ENCODE assay signal across 33 mouse cellular contexts in the genomic region with DNA sequence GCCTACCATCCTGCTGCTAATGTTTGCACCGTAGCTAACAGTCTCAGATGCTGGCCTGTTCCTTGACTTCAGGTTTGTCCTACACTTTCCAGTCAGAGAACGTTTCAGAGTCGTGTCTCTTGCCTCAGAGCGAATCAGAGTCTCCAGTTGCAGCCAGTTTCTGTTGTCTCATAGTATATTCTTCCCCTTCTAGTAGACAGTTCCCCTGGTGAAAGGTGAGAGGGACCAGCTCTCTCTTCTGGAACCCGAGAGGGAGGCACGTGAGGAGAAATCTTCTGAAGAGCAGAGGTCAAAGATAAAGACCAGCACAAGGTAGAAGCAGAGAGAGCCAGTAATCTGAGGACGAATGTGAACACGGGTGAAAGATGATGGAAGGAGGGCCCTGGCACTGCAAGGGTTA.
"Had no signal": no experiment of that assay in that cellular context is flagged by ENCODE, and none has a peak within 500 bp of the region (broad histone marks: within the 10 kb centered on the region; RNA-seq: fewer than 3 reads in every experiment).

No protein-coding gene starts in this region.

- H3K27me3 ChIP-seq: heart, embryonic 12.5 days; heart, embryonic 13.5 days; heart, embryonic 15.5 days; hindbrain, embryonic 12.5 days; hindbrain, embryonic 13.5 days; hindbrain, embryonic 15.5 days; kidney, embryonic 15.5 days had no signal

- ATAC-seq: hindbrain, embryonic 16.5 days; hindbrain, postnatal 0 days; inflammation-experienced regulatory T-cells, adult 6 months; intestine, postnatal 0 days had no signal

- DNase-seq: heart, postnatal 10 days; heart, postnatal 14 days; heart, postnatal 36 days; kidney, adult 11 months; kidney, adult 18-20 months; kidney, adult 2 months; kidney, adult 8-10 months; kidney, adult 9 months; kidney, postnatal 10 days; kidney, postnatal 14 days; kidney, postnatal 25 days; kidney, postnatal 36 days; kidney, postnatal 4 days; layer of hippocampus, adult 9-11 months; layer of hippocampus, postnatal 36 days had no signal

- H3K9me3 ChIP-seq: heart, embryonic 10.5 days; heart, embryonic 12.5 days; heart, embryonic 13.5 days; heart, embryonic 15.5 days; hindbrain, embryonic 10.5 days; hindbrain, embryonic 12.5 days; hindbrain, embryonic 13.5 days; hindbrain, embryonic 15.5 days; kidney, embryonic 15.5 days had no signal

- H3K4me2 ChIP-seq: heart, embryonic 11.5 days; heart, embryonic 12.5 days; heart, embryonic 13.5 days; heart, embryonic 15.5 days; hindbrain, embryonic 12.5 days; hindbrain, embryonic 13.5 days; hindbrain, embryonic 14.5 days; hindbrain, embryonic 15.5 days; kidney, embryonic 15.5 days had no signal

- H3K9ac ChIP-seq: heart, embryonic 12.5 days; heart, embryonic 13.5 days; heart, embryonic 15.5 days; hindbrain, embryonic 12.5 days; hindbrain, embryonic 13.5 days; hindbrain, embryonic 14.5 days; hindbrain, embryonic 15.5 days; kidney, embryonic 15.5 days had no signal

- H3K4me3 ChIP-seq: heart, embryonic 10.5 days; heart, embryonic 12.5 days; heart, embryonic 13.5 days; heart, embryonic 15.5 days; hindbrain, embryonic 10.5 days; hindbrain, embryonic 12.5 days; hindbrain, embryonic 13.5 days; hindbrain, embryonic 15.5 days; kidney, embryonic 15.5 days; layer of hippocampus, adult 2 months; left cerebral cortex, adult 2 months had no signal

- H3K27ac ChIP-seq: heart, embryonic 10.5 days; heart, embryonic 13.5 days; heart, embryonic 15.5 days; hindbrain, embryonic 10.5 days; hindbrain, embryonic 12.5 days; hindbrain, embryonic 13.5 days; hindbrain, embryonic 14.5 days; hindbrain, embryonic 15.5 days; hindbrain, postnatal 0 days; kidney, embryonic 15.5 days; kidney, postnatal 0 days; layer of hippocampus, adult 2 months; left cerebral cortex, adult 2 months had no signal

- H3K4me1 ChIP-seq: heart, embryonic 13.5 days; hindbrain, embryonic 12.5 days had no signal
